Mouse (Mus musculus) thymus, postnatal 0 days (tissue): ENCODE data around the gene Srpk2. TPM values are rescaled to one million over a fixed set of nuclear protein-coding genes. Genes with fewer than 3 reads are reported as not detected.

Experiments used
- polyA plus RNA-seq: library from polyadenylated mRNA; unstranded; fragments of >200 nt; fragmentation: Nextera tagmentation; extraction: Ambion mirVana; gene quantifications from 2 replicates; pipeline ENCODE4 v1.2.1, GENCODE M21; 2015

Srpk2 gene
- polyA plus RNA-seq, 1 experiment from 2014 or later, result 56.4 TPM

Other genes with a start within 250 kb of the Srpk2 start
- 16.5 and 20.7 TPM in 2 replicates for gene Pus7, start 99.1 kb upstream of the Srpk2 start, polyA plus RNA-seq
- 20.8 and 28.3 TPM in 2 replicates for gene Rint1, start 103.1 kb upstream of the Srpk2 start, polyA plus RNA-seq
- gene Tomm7, start 159.5 kb upstream of the Srpk2 start, polyA plus RNA-seq, result 193 and 208 TPM in 2 replicates